Mouse (Mus musculus): ENCODE measurements around the gene Ttc3. TPM values are rescaled to one million over a fixed set of nuclear protein-coding genes. Genes with fewer than 3 reads are reported as not detected.

Ttc3 gene
- polyA plus RNA-seq, 1 experiment from 2014 or later, result 60.3 TPM

DNA sequence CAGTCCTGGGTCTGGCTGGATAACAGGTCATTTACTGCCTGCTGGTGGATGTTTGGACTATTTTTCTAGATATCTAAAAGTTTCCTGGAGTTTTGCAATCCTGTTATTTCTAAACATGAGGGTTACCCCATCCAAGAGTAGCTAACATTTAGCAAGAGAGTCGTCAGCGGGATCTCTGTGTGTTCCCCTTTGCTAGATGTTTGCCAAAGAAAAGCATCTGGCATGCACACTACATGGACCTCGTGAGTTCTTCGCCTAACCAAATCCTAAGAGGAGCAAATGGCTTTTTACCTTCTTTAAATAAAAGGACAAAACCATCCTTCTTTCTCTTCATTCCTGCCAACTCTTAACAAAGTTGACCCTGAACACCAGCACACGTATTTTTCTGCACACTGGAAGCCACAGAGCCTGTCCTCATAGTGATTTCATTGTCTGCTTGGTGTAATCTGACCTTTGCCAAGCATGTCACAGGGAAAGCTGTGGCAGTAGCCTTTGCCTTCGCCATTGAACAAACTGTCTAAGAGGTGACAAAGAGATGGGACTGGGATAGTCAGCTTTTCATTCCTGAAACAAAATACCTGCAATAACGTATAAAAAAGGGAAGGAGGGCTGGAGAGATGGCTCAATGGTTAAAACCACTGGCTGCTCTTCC, 23.2 kb upstream of the Ttc3 start:
- Histone ChIP-seq H3K9me3 (ENCODE audit: control insufficient read depth, low read length) (no peaks in the 10 kb centered on the region), H3K36me3 (ENCODE audit: control insufficient read depth, insufficient read depth, low read length) (no peaks in the 10 kb centered on the region), H3K9ac (ENCODE audit: low read length) (no peak overlapping the region), H3K27ac (replicated peaks) (no peak overlapping the region), H3K4me1 (replicated peaks; ENCODE audit: control insufficient read depth, insufficient read depth) (no peaks in the 10 kb centered on the region), H3K4me3 (ENCODE audit: low read depth, low read length) (no peak overlapping the region), H3K27me3 (ENCODE audit: control insufficient read depth, insufficient read depth, low read length) (no peaks in the 10 kb centered on the region), H3K4me2 (replicated peaks; ENCODE audit: low read depth) (no peak overlapping the region)
- no peak for ATAC-seq (ENCODE audit: low FRiP score, low TSS enrichment)
- no peak for TF ChIP-seq EP300 (optimal IDR thresholded peaks at IDR 0.05)
- WGBS, result 68% methylated on average over 7 of the region's 7 CpGs
- DNase-seq (ENCODE audit: low spot score), result no peak

DNA sequence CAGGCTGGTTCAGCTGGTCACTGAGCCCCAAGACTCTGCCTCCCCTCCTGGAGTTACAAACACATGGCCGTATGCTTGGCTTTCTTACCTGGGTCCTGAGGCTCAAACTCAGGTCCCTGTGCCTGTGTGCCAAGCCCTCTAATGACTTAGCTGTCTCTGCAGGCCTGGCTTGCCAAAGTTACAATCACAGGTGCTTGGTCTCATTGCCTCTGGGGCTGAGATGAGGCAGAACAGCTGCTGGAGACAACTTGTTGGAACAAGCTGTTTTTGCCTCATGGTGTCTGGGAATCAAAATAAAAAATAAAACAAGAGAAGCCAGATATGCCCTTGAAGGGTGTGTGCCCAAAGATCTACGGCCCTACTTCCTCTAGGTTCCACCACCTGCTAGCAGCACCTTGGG, 21.6 kb upstream of the Ttc3 start:
- no peak for DNase-seq (ENCODE audit: low spot score)
- H3K9ac ChIP-seq (ENCODE audit: low read length), result no peak overlapping the region
- no peak overlapping the region for H3K4me3 ChIP-seq (ENCODE audit: low read depth, low read length)
- no peaks in the 10 kb centered on the region for H3K36me3 ChIP-seq (ENCODE audit: control insufficient read depth, insufficient read depth, low read length)
- no peak overlapping the region for H3K4me2 ChIP-seq (replicated peaks; ENCODE audit: low read depth)
- no peak for ATAC-seq (ENCODE audit: low FRiP score, low TSS enrichment)
- TF ChIP-seq CTCF (IDR thresholded peaks at IDR 0.05; ENCODE audit: low read depth) (no peak), EP300 (optimal IDR thresholded peaks at IDR 0.05) (no peak)
- H3K27me3 ChIP-seq (ENCODE audit: control insufficient read depth, insufficient read depth, low read length), result no peaks in the 10 kb centered on the region
- WGBS, result 76% methylated on average over 2 of the region's 2 CpGs
- no peaks in the 10 kb centered on the region for H3K9me3 ChIP-seq (ENCODE audit: control insufficient read depth, low read length)
- no peak overlapping the region for H3K27ac ChIP-seq (replicated peaks)
- H3K4me1 ChIP-seq (replicated peaks; ENCODE audit: control insufficient read depth, insufficient read depth), result no peaks in the 10 kb centered on the region

DNA sequence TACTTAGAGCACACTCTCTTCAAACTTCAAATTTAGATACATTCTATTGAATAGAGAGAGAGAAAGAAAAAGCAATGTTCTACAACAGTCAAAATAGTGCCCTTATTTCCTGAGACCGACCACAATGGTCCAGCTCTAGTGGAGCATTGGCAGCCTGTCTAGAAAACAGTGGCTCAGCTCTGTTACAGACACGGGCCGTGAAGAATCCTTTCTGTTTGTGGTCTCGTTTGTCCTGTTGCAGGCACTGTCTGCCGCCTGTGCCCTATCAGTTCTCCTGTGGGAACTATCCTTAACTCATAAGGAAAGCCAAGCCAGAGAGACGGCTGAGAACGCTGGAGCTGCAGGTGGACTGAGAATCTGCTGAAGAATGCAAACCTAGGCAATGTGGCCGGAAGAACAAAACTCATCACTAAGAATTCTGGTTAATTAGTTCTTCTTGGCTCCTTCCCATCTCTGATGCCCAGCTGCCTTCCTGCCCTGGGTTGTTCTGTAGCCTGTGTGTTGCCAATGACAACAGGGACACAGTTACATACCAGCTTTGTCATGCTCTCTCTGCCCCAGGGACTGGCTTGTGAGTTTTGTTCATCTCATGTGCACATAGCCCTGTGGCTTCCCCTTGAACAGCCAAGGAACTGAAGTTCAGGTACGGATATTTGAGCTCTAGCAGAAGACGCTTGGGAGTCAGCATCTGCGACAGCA, 20.7 kb upstream of the Ttc3 start:
- no peak for ATAC-seq (ENCODE audit: low FRiP score, low TSS enrichment)

DNA sequence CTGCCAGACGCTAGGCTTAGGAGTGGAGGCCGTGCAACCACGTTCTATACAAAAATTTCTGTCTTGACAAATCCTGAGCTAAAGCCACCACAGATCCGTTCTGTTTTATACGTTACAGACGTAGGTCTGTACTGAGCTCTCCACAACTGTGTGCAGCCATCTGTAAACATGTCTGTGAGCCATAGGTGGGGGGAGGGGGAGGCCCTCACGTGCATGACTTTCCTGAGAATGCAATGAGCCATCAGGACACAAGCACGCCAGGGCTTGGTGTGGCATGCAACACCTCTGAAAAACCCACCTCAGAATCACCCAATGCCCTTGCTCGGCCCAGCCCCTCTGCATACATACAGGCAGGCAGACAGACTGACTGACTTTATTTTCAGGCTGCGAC, 20.1 kb upstream of the Ttc3 start:
- Histone ChIP-seq H3K9ac (ENCODE audit: low read length) (no peak overlapping the region), H3K27me3 (ENCODE audit: control insufficient read depth, insufficient read depth, low read length) (no peaks in the 10 kb centered on the region), H3K9me3 (ENCODE audit: control insufficient read depth, low read length) (no peaks in the 10 kb centered on the region), H3K4me3 (ENCODE audit: low read depth, low read length) (no peak overlapping the region), H3K4me2 (replicated peaks; ENCODE audit: low read depth) (no peak overlapping the region), H3K27ac (replicated peaks) (no peak overlapping the region), H3K4me1 (replicated peaks; ENCODE audit: control insufficient read depth, insufficient read depth) (no peaks in the 10 kb centered on the region), H3K36me3 (ENCODE audit: control insufficient read depth, insufficient read depth, low read length) (no peaks in the 10 kb centered on the region)
- WGBS, result 46% methylated on average over 10 of the region's 10 CpGs
- ATAC-seq (ENCODE audit: low FRiP score, low TSS enrichment), result no peak
- no peak for TF ChIP-seq EP300 (optimal IDR thresholded peaks at IDR 0.05)
- no peak for TF ChIP-seq CTCF (IDR thresholded peaks at IDR 0.05; ENCODE audit: low read depth)
- no peak for DNase-seq (ENCODE audit: low spot score)

More for the DNA sequence above, 20.7 kb upstream of the Ttc3 start:
- Histone ChIP-seq H3K36me3 (ENCODE audit: control insufficient read depth, insufficient read depth, low read length) (no peaks in the 10 kb centered on the region), H3K4me2 (replicated peaks; ENCODE audit: low read depth) (no peak overlapping the region), H3K4me3 (ENCODE audit: low read depth, low read length) (no peak overlapping the region), H3K27ac (replicated peaks) (no peak overlapping the region), H3K4me1 (replicated peaks; ENCODE audit: control insufficient read depth, insufficient read depth) (no peaks in the 10 kb centered on the region), H3K9ac (ENCODE audit: low read length) (no peak overlapping the region), H3K9me3 (ENCODE audit: control insufficient read depth, low read length) (no peaks in the 10 kb centered on the region), H3K27me3 (ENCODE audit: control insufficient read depth, insufficient read depth, low read length) (no peaks in the 10 kb centered on the region)
- no peak for DNase-seq (ENCODE audit: low spot score)
- no peak for TF ChIP-seq CTCF (IDR thresholded peaks at IDR 0.05; ENCODE audit: low read depth)
- no peak for TF ChIP-seq EP300 (optimal IDR thresholded peaks at IDR 0.05)
- WGBS, result 63% methylated on average over 11 of the region's 11 CpGs

DNA sequence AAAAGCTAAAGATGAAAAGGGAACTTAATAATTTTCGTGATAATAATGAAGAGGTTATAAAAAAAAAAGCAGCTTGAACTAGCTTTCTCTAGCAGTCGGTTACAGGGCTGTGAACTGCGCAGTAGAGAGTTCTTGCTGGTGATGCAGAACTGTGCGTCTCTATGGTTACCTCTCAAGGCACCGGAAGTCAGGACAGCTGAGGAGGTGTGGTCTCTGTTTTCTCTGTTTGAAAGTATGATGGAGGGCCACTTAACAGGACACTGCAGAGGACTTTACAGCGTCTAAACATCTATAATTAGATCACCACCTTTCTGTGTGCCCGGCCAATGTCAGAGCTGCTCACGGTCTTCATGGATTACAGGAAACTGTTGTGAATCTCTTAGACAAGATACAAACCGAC, 16.0 kb upstream of the Ttc3 start:
- ATAC-seq (ENCODE audit: low FRiP score, low TSS enrichment) (no peak), DNase-seq (ENCODE audit: low spot score) (no peak)
- Histone ChIP-seq H3K27me3 (ENCODE audit: control insufficient read depth, insufficient read depth, low read length) (no peaks in the 10 kb centered on the region), H3K9ac (ENCODE audit: low read length) (no peak overlapping the region), H3K27ac (replicated peaks) (no peak overlapping the region), H3K36me3 (ENCODE audit: control insufficient read depth, insufficient read depth, low read length) (no peaks in the 10 kb centered on the region), H3K4me3 (ENCODE audit: low read depth, low read length) (no peak overlapping the region), H3K4me1 (replicated peaks; ENCODE audit: control insufficient read depth, insufficient read depth) (no peaks in the 10 kb centered on the region), H3K4me2 (replicated peaks; ENCODE audit: low read depth) (no peak overlapping the region), H3K9me3 (ENCODE audit: control insufficient read depth, low read length) (no peaks in the 10 kb centered on the region)
- 26% methylated on average over 9 of the region's 9 CpGs for WGBS
- TF ChIP-seq EP300 (optimal IDR thresholded peaks at IDR 0.05) (no peak), CTCF (IDR thresholded peaks at IDR 0.05; ENCODE audit: low read depth) (no peak)

DNA sequence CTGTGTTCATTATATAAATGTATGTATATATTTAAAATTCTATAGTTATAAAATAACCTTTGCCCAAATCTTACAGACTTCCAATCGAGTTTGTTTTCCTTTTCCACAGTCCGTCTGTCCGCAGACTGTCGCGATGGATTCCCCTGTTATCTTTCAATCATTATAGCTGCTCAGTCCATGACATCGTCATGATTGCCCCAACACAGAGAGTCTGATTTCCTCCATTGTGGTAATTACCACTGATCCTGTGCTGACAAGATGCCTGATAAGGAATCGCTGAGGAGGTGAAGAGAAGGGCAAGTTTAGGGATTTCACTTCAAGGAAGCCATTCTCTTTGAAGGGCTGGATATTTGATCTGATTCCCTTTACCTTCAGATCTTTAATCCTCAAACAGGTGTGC, 14.4 kb upstream of the Ttc3 start:
- 27% methylated on average over 7 of the region's 7 CpGs for WGBS
- H3K4me3 ChIP-seq (ENCODE audit: low read depth, low read length), result no peak overlapping the region
- H3K9me3 ChIP-seq (ENCODE audit: control insufficient read depth, low read length), result no peaks in the 10 kb centered on the region
- H3K4me2 ChIP-seq (replicated peaks; ENCODE audit: low read depth), result no peak overlapping the region
- no peaks in the 10 kb centered on the region for H3K4me1 ChIP-seq (replicated peaks; ENCODE audit: control insufficient read depth, insufficient read depth)
- no peak overlapping the region for H3K9ac ChIP-seq (ENCODE audit: low read length)
- TF ChIP-seq CTCF (IDR thresholded peaks at IDR 0.05; ENCODE audit: low read depth) (no peak), EP300 (optimal IDR thresholded peaks at IDR 0.05) (no peak)
- DNase-seq (ENCODE audit: low spot score), result no peak
- no peak overlapping the region for H3K27ac ChIP-seq (replicated peaks)
- no peaks in the 10 kb centered on the region for H3K36me3 ChIP-seq (ENCODE audit: control insufficient read depth, insufficient read depth, low read length)
- no peaks in the 10 kb centered on the region for H3K27me3 ChIP-seq (ENCODE audit: control insufficient read depth, insufficient read depth, low read length)
- no peak for ATAC-seq (ENCODE audit: low FRiP score, low TSS enrichment)
